In genomic region chr3:41601226-41602020, GRCm38 (mm10) we compare ENCODE assay signal across 30 mouse cellular contexts. TPM values are rescaled to one million over a fixed set of nuclear protein-coding genes. Genes with fewer than 3 reads are reported as not detected.
DNase-seq lines count a peak whose midpoint lies in the region; ATAC-seq and TF ChIP-seq lines count a peak whose summit lies in the region.
"Had no signal": no experiment of that assay in that cellular context is flagged by ENCODE, and none has a peak within 500 bp of the region (broad histone marks: within the 10 kb centered on the region; RNA-seq: fewer than 3 reads in every experiment).

No protein-coding gene starts in this region.

- DNase-seq in intestine, embryonic 14.5 days (ENCODE audit: low spot score), result peak; percentile 47
- DNase-seq in liver, adult 2 months (ENCODE audit: extremely low read depth, low read depth, low spot score), result peak; percentile 74
- DNase-seq in liver, postnatal 0 days, result no peak
- peak; percentile 44 for DNase-seq in ES-CJ7 (ENCODE audit: low read depth, low spot score)
- no peak for DNase-seq in thymus, postnatal 25 days
- no peak for DNase-seq in layer of hippocampus, adult 9-10 months (ENCODE audit: low spot score)
- DNase-seq: adrenal gland, postnatal 14 days; cerebellum, adult 11 months; cerebellum, adult 9-10 months; cerebellum, postnatal 36 days; gastrocnemius, adult 2 months; gastrocnemius, postnatal 36 days; kidney, adult 11 months; left cerebral cortex, postnatal 4 days; lung, embryonic 14.5 days; lung, postnatal 14 days; retina, postnatal 1 day; right cerebral cortex, postnatal 14 days; thymus, postnatal 14 days had no signal

- H3K27ac ChIP-seq in intestine, embryonic 14.5 days (ENCODE audit: low read depth), result no peak overlapping the region
- no peak overlapping the region for H3K27ac ChIP-seq in intestine, postnatal 0 days (ENCODE audit: low read depth, low read length)
- H3K27ac ChIP-seq in liver, adult 2 months (replicated peaks; ENCODE audit: insufficient read depth, low read depth, low read length), result peak overlapping the region; percentile 26; the same call in 1 of the 2 replicates
- H3K27ac ChIP-seq in liver, postnatal 0 days (ENCODE audit: low read depth), result no peak overlapping the region
- H3K27ac ChIP-seq in embryonic fibroblast, embryonic 13.5 days (ENCODE audit: insufficient read depth, low read length), result peak overlapping the region; percentile 28; the same call in 1 of the 2 replicates
- H3K27ac ChIP-seq: embryonic facial prominence, embryonic 12.5 days; forebrain, embryonic 10.5 days; left cerebral cortex, adult 2 months; limb, embryonic 15.5 days; liver, embryonic 14.5 days; neural tube, embryonic 13.5 days; stomach, embryonic 15.5 days had no signal

- no peaks in the 10 kb centered on the region for H3K4me1 ChIP-seq in intestine, embryonic 14.5 days (replicated peaks; ENCODE audit: control insufficient read depth, insufficient read depth, low read length)
- no peaks in the 10 kb centered on the region for H3K4me1 ChIP-seq in intestine, postnatal 0 days (replicated peaks; ENCODE audit: control insufficient read depth, insufficient read depth, low read length)
- H3K4me1 ChIP-seq in liver, adult 2 months (ENCODE audit: control insufficient read depth, insufficient read depth, low read length), result peaks cover 14% of the 10 kb centered on the region
- H3K4me1 ChIP-seq in liver, postnatal 0 days (ENCODE audit: insufficient read depth), result peaks cover 4% of the 10 kb centered on the region; the same call in 1 of the 2 replicates
- peaks cover 14% of the 10 kb centered on the region for H3K4me1 ChIP-seq in embryonic fibroblast, embryonic 13.5 days (ENCODE audit: control insufficient read depth, insufficient read depth, low read length)
- H3K4me1 ChIP-seq: stomach, embryonic 15.5 days had no signal

- H3K9ac ChIP-seq in intestine, embryonic 14.5 days (ENCODE audit: low read length), result no peak overlapping the region
- H3K9ac ChIP-seq in intestine, postnatal 0 days (ENCODE audit: low read depth, low read length), result no peak overlapping the region
- H3K9ac ChIP-seq in liver, adult 2 months (ENCODE audit: low read depth, low read length), result no peak overlapping the region
- no peak overlapping the region for H3K9ac ChIP-seq in liver, postnatal 0 days (replicated peaks)
- H3K9ac ChIP-seq: embryonic facial prominence, embryonic 12.5 days; limb, embryonic 15.5 days; liver, embryonic 14.5 days; lung, embryonic 14.5 days; neural tube, embryonic 13.5 days; stomach, embryonic 15.5 days had no signal

- no peaks in the 10 kb centered on the region for H3K27me3 ChIP-seq in intestine, embryonic 14.5 days (replicated peaks; ENCODE audit: control insufficient read depth, insufficient read depth, low read length)
- no peaks in the 10 kb centered on the region for H3K27me3 ChIP-seq in intestine, postnatal 0 days (replicated peaks; ENCODE audit: control insufficient read depth, insufficient read depth, low read length)
- H3K27me3 ChIP-seq in liver, adult 2 months (ENCODE audit: control insufficient read depth, insufficient read depth, low read length), result no peaks in the 10 kb centered on the region
- no peaks in the 10 kb centered on the region for H3K27me3 ChIP-seq in liver, postnatal 0 days (ENCODE audit: insufficient read depth, low read length)
- H3K27me3 ChIP-seq: embryonic facial prominence, embryonic 12.5 days; limb, embryonic 15.5 days; neural tube, embryonic 13.5 days; stomach, embryonic 15.5 days had no signal

- H3K36me3 ChIP-seq in intestine, embryonic 14.5 days (ENCODE audit: control insufficient read depth, insufficient read depth, low read length), result peaks cover 52% of the 10 kb centered on the region
- H3K36me3 ChIP-seq in intestine, postnatal 0 days (ENCODE audit: control insufficient read depth, insufficient read depth), result peaks cover 54% of the 10 kb centered on the region
- H3K36me3 ChIP-seq in liver, adult 2 months (ENCODE audit: control insufficient read depth, insufficient read depth, low read length), result peaks cover 38% of the 10 kb centered on the region
- H3K36me3 ChIP-seq in liver, postnatal 0 days (replicated peaks; ENCODE audit: insufficient read depth, low read length), result peaks cover 72% of the 10 kb centered on the region

- no peak for TF ChIP-seq CTCF in intestine, postnatal 0 days (IDR thresholded peaks at IDR 0.05; ENCODE audit: low read depth)
- no peak for TF ChIP-seq CTCF in liver, adult 2 months (IDR thresholded peaks at IDR 0.05; ENCODE audit: low read depth, low read length)
- no peak for TF ChIP-seq CTCF in liver, postnatal 0 days (IDR thresholded peaks at IDR 0.05; ENCODE audit: low read depth)
- TF ChIP-seq CTCF in embryonic fibroblast, embryonic 13.5 days (IDR thresholded peaks at IDR 0.05; ENCODE audit: borderline replicate concordance, insufficient read depth, low read length), result no peak

- 89% methylated on average over 9 of the region's 9 CpGs for WGBS in intestine, embryonic 14.5 days
- WGBS in intestine, postnatal 0 days, result 74% methylated on average over 9 of the region's 9 CpGs
- 57% methylated on average over 9 of the region's 9 CpGs for WGBS in liver, adult 2 months
- WGBS in liver, postnatal 0 days (ENCODE audit: insufficient replicate concordance), result 82% methylated on average over 9 of the region's 9 CpGs

- no peaks in the 10 kb centered on the region for H3K9me3 ChIP-seq in intestine, embryonic 14.5 days (ENCODE audit: control insufficient read depth, low read length)
- no peaks in the 10 kb centered on the region for H3K9me3 ChIP-seq in intestine, postnatal 0 days (ENCODE audit: control insufficient read depth)
- H3K9me3 ChIP-seq in liver, postnatal 0 days (ENCODE audit: low read length), result no peaks in the 10 kb centered on the region
- H3K9me3 ChIP-seq: embryonic facial prominence, embryonic 12.5 days; forebrain, embryonic 10.5 days; limb, embryonic 15.5 days; neural tube, embryonic 13.5 days; stomach, embryonic 15.5 days had no signal

- no peak overlapping the region for H3K4me3 ChIP-seq in intestine, embryonic 14.5 days (ENCODE audit: low read depth, low read length)
- no peak overlapping the region for H3K4me3 ChIP-seq in intestine, postnatal 0 days (ENCODE audit: low read depth, low read length)
- H3K4me3 ChIP-seq in liver, adult 2 months (ENCODE audit: insufficient read depth, low read depth, low read length), result no peak overlapping the region
- no peak overlapping the region for H3K4me3 ChIP-seq in liver, postnatal 0 days (ENCODE audit: low read depth, low read length)
- no peak overlapping the region for H3K4me3 ChIP-seq in embryonic fibroblast, embryonic 13.5 days (ENCODE audit: insufficient read depth, low read length)
- H3K4me3 ChIP-seq: embryonic facial prominence, embryonic 12.5 days; forebrain, embryonic 10.5 days; gastrocnemius, adult 2 months; left cerebral cortex, adult 2 months; limb, embryonic 15.5 days; neural tube, embryonic 13.5 days; stomach, embryonic 15.5 days had no signal

- ATAC-seq in intestine, embryonic 14.5 days (replicated peaks; ENCODE audit: low FRiP score, low TSS enrichment, low read depth), result no peak
- ATAC-seq in intestine, postnatal 0 days, result no peak
- no peak for ATAC-seq in liver, postnatal 0 days
- ATAC-seq: forebrain, embryonic 16.5 days; hindbrain, embryonic 16.5 days had no signal

- TF ChIP-seq POLR2A in liver, adult 2 months (IDR thresholded peaks at IDR 0.05; ENCODE audit: extremely low read depth, insufficient read depth, low read length), result no peak
- TF ChIP-seq POLR2A in embryonic fibroblast, embryonic 13.5 days (IDR thresholded peaks at IDR 0.05; ENCODE audit: low read depth, low read length), result no peak

- peaks cover 18% of the 10 kb centered on the region; the same call in 1 of the 2 replicates for H3K79me2 ChIP-seq in liver, adult 2 months (ENCODE audit: control insufficient read depth, insufficient read depth, low read length)

- no peak overlapping the region for H3K4me2 ChIP-seq in intestine, embryonic 14.5 days (ENCODE audit: low read length)
- H3K4me2 ChIP-seq in intestine, postnatal 0 days (replicated peaks; ENCODE audit: low read depth), result no peak overlapping the region
- H3K4me2 ChIP-seq in liver, postnatal 0 days (ENCODE audit: low read depth, low read length), result no peak overlapping the region
- H3K4me2 ChIP-seq: embryonic facial prominence, embryonic 12.5 days; limb, embryonic 15.5 days; lung, embryonic 14.5 days; neural tube, embryonic 13.5 days; stomach, embryonic 15.5 days had no signal

- no peak for TF ChIP-seq EP300 in liver, postnatal 0 days (IDR thresholded peaks at IDR 0.05; ENCODE audit: low read depth)

RNA-seq across cellular contexts. Expression of gene Jade1, which starts 45.9 kb away (rescaled TPM):
- polyA plus RNA-seq in intestine, embryonic 14.5 days (2014; fragmentation: Nextera tagmentation; extraction: Ambion mirVana), result 20.0 and 21.0 TPM in 2 replicates
- 15.3 and 18.4 TPM in 2 replicates for polyA plus RNA-seq in intestine, postnatal 0 days (2015; fragmentation: Nextera tagmentation; extraction: Ambion mirVana)
- 29.0 and 37.4 TPM in 2 replicates for total RNA-seq in liver, adult 2 months (2014; rRNA removed)
- polyA plus RNA-seq in liver, adult 2 months (2012; rRNA removed), result 15.0 and 20.3 TPM in 2 replicates
- polyA plus RNA-seq in liver, postnatal 0 days (2015; fragmentation: Nextera tagmentation; extraction: Ambion mirVana), result 6.8 and 7.2 TPM in 2 replicates
- polyA plus RNA-seq in embryonic fibroblast, embryonic 13.5 days (2011; ENCODE audit: insufficient read length, low read depth, missing spikeins), result 37.0 and 56.8 TPM in 2 replicates

Comparison
In these comparisons a context has a peak if more than half of its experiments do, and no peak if none do; other contexts are left out.
1. DNase-seq: peak in intestine, embryonic 14.5 days (single experiment), liver, adult 2 months (single experiment) and ES-CJ7 (single experiment); none in liver, postnatal 0 days (single experiment), thymus, postnatal 25 days (single experiment) and layer of hippocampus, adult 9-10 months (single experiment).
2. H3K27ac ChIP-seq: peak in liver, adult 2 months (single experiment) and embryonic fibroblast, embryonic 13.5 days (single experiment); none in intestine, embryonic 14.5 days (single experiment), intestine, postnatal 0 days (single experiment) and liver, postnatal 0 days (single experiment).